Mouse (Mus musculus): ENCODE results near the gene Ttc21b.
A peak's percentile ranks its signal among the peaks of the same experiment; 100 is the strongest.

Gene Ttc21b

GRCm38 (mm10) chr2:66170721-66171120, 85.7 kb downstream of the Ttc21b start:
- DNase-seq: no peak

DNA sequence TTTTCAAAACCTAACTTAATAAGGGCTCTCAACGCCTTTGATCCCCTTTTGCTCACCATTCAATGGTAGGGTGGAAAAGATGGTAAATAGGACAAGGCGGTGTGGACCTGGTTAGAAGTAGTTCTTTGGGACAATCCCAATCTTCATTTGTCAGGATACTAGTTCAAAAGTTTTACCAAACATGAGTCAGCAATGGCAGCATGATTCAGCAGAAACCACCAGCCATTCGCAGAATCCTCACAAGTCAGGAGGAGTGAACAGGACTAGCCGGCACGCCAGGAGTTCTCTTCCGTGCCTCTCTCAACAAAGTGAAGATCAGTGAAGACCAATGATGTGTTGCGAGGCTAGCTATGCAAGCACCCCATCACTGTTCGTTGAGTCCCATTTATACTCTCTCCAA, 91.4 kb downstream of the Ttc21b start:
- DNase-seq: no peak

GRCm38 (mm10) chr2:66158140-66158915, 98.1 kb downstream of the Ttc21b start:
- no peak for DNase-seq

DNA sequence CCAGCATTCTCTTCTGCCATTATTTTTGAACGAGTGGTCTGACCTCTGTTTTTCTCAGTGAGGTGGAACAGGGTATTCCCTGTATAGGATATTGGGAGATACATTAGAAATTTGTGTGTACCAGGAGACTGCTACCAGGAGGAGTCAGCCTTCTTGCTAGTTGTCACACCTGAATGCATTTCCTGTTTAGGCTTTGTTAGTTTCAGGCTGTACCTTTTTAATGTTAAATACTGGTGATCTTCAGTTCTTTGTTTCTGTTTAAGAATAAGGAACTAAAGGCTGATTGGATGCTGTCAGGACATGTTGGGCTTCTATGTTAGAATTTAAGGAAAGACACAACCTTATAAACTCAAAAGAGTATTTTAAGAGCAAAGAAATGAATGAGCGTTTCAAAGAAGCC, 105.0 kb downstream of the Ttc21b start:
- DNase-seq: no peak

- no peak for DNase-seq
These were observed 105.9 kb downstream of the Ttc21b start for GRCm38 (mm10) chr2:66150531-66150930.

GRCm38 (mm10) chr2:66148654-66149230, 107.7 kb downstream of the Ttc21b start:
- no peak for DNase-seq

DNA sequence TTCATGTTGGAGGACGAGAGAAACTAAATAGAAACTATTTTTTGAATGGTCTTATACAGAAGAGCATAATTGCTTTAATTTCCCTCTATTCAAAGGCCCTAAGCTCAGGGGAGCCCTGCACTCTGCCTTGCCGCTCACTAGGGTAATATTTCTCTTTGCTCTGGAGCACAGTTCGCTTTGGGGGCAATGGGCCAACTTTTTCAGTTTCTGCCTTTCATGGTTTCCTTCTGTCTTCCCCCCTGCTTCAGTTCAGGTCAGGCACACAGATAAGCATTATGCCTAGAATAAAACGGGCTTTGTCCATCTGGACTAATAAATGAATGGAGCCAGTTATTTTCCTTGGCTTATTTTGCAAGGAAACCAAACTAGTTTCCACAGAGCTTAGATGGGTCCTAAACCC, 109.9 kb downstream of the Ttc21b start:
- DNase-seq: no peak

- peak; percentile 45 for DNase-seq
These were observed 111.6 kb downstream of the Ttc21b start for GRCm38 (mm10) chr2:66144770-66145169.

DNA sequence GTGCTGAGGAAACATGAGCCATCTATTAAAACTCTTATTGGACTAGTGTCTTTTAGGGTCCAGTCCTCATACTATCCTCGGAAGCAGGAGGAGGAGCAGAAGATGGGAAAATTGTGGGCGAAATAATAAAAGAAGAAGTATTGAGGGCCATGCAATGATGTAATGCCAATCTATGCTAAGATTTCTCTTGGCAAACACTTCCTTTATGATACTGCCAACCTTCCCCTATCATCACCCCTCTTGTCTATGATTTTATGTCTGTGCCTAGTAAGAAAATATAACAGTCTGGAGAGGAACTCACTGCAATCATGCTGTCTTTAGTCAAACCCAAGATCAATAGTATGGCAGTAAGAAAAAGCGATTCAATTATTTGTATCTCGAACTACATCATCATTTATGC, 113.1 kb downstream of the Ttc21b start:
- no peak for DNase-seq

DNA sequence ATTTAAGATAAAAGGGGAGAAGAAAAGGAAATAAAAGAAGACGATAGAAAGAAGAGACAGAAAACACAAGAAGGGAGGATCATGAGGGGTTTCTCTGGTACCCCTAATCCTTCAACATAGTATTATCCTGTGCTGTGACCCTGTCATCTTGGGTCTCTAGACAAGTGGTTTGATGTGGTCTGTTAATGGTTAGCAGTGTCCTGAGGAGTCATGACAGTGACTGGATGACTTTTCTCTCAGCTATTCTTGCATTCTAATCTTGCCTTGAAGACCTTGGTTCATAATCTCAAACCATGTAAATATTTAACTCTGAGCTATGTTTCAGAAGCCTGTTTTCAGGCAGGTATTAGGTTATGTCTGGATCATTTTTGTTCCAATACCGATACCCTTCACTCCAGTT, 113.7 kb downstream of the Ttc21b start:
- DNase-seq: peak; percentile 41

DNA sequence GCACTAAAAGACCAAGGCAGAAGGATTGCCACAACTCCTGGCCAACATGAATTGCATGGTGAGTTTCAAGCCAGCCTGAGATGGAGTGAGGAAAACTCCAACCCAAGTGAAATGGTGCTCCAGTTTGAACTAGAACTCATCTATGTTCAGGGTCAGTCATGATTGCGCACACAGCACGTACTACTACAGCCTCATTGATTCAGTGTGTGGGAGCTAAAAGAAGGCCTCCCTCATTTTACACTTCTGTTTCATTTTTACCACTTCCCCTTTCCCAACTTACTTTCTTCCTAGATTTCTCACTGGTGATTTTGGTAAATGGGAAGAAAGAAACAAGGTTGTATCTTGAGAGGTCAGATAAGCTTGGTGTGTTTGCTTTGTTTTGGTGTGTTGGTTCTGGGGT, 114.1 kb downstream of the Ttc21b start:
- no peak for DNase-seq

GRCm38 (mm10) chr2:66140246-66140645, 116.2 kb downstream of the Ttc21b start:
- DNase-seq: no peak
